Mouse (Mus musculus) E14TG2a.4 (cell line): ENCODE measurements at regions not wholly inside any gene's neighbourhood (a gene's known extent, or its start where the extent isn't known, plus 50 kb on each side); places are given as distances from the start of the nearest gene placed in this dataset.

Experiments
- H3K27me3 ChIP-seq: 2 replicates; pipeline ENCODE4 v1.6.1; 2014; ENCODE audit warnings: low read length, control low read depth; ENCODE audit not compliant: insufficient read depth
- H3K36me3 ChIP-seq: 2 replicates; pipeline ENCODE4 v1.6.1; 2014; ENCODE audit warnings: low read length, control low read depth; ENCODE audit not compliant: insufficient read depth
- H3K4me1 ChIP-seq: replicated peaks from 2 replicates; pipeline ENCODE4 v1.6.1; 2014; ENCODE audit warnings: low read depth, low read length, control low read depth
- H3K4me3 ChIP-seq: replicated peaks from 2 replicates; pipeline ENCODE4 v1.5.1; 2014; ENCODE audit warnings: mild to moderate bottlenecking, low read length
- H3K9me3 ChIP-seq: 2 replicates; pipeline ENCODE4 v1.6.1; 2014; ENCODE audit warnings: low read length, control low read depth
- CTCF ChIP-seq: conservative IDR thresholded peaks from 2 replicates; pipeline ENCODE4 v1.5.1; 2014; ENCODE audit warnings: low read length
- NANOG ChIP-seq: IDR thresholded peaks from 2 replicates; pipeline ENCODE4 v1.6.1; 2014; ENCODE audit warnings: borderline replicate concordance, low read length, mixed read lengths
- POU5F1 ChIP-seq: IDR thresholded peaks from 2 replicates; pipeline ENCODE4 v1.6.1; 2014; ENCODE audit warnings: low read length, borderline replicate concordance

DNA sequence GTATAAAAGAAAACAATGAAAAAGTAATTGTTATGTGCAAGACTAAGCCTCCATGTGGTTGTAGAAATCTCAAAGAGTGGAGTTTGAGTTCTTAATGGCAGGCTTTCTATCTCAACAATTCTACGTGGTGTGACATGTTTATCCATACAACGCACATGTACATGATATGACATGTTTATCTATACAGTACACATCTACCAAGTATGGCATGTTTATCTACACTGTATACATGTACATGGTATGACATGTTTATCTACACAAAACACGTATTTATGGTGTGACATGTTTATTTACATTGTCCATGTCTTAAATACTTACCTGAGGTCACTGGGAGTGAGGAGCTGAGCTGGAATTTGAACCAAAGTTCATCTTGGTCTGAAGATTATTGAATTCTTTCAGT lies 57.4 kb upstream of the Dapk1 start:
- H3K36me3 ChIP-seq, result no peaks in the 10 kb centered on the region
- no peaks in the 10 kb centered on the region for H3K9me3 ChIP-seq
- H3K27me3 ChIP-seq, result no peaks in the 10 kb centered on the region
- TF ChIP-seq POU5F1 (no peak), CTCF (no peak), NANOG (no peak)
- H3K4me1 ChIP-seq, result no peaks in the 10 kb centered on the region
- no peak overlapping the region for H3K4me3 ChIP-seq

DNA sequence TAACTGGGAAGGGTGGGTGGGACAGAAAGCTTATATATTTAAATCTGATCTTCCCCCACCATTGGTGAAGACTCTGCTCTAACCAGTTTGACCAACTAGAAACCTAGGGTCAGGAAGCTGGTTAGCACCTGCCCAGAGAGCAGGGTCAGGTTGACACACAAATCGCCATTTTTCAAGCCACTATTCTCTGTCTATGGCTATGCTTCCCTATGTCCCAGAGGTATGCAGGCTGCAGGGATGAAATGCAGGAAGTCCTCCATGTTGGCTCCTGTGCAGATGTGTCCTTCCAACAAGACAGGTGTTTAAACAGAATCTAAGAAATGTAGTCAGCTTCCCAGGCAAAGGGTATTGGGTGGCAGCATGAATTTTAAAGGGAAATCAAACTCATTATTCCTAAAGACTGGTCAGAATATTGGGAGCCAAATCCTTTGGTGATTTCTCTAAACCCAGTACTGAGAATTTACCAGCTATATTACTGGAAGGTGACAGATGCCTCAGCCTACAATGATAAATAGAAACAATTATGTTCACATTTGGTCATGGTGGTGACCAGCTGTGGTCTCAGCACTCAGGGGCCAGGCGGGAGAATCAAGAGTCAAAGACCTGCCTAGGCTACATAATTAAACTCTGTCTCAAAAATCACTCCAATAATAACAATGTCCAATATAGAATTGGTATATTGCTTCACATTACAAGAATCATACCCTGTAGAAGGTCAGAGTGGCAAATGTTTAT lies 55.6 kb upstream of the Dapk1 start:
- TF ChIP-seq CTCF, result no peak
- TF ChIP-seq NANOG, result no peak
- no peak for TF ChIP-seq POU5F1
- no peaks in the 10 kb centered on the region for H3K27me3 ChIP-seq
- H3K4me1 ChIP-seq, result no peaks in the 10 kb centered on the region
- no peaks in the 10 kb centered on the region for H3K36me3 ChIP-seq
- no peaks in the 10 kb centered on the region for H3K9me3 ChIP-seq
- no peak overlapping the region for H3K4me3 ChIP-seq
